Mouse (Mus musculus): ENCODE measurements around the gene Msgn1. TPM values are rescaled to one million over a fixed set of nuclear protein-coding genes. Genes with fewer than 3 reads are reported as not detected.
A peak's percentile ranks its signal among the peaks of the same experiment; 100 is the strongest.

Gene Msgn1
- total and polyA plus RNA-seq, 3 experiments, result not detected

- H3K36me3 ChIP-seq (replicated peaks in 1 of 2; ENCODE audit: control insufficient read depth in 1 of 2, insufficient read depth in 1 of 2, low read length in 1 of 2), result no peaks in the 10 kb centered on the region
These were observed 13.8 kb upstream of the Msgn1 start for GRCm38 (mm10) chr12:11222566-11222965.

GRCm38 (mm10) chr12:11221524-11222330, 13.0 kb upstream of the Msgn1 start:
- Histone ChIP-seq H3K4me1 (ENCODE audit: control insufficient read depth in 1 of 2, insufficient read depth in 2 of 2) (peaks cover 0 to 45% of the 10 kb centered on the region in 2 experiments; a peak in 2 of 4 replicates), H3K4me2 (ENCODE audit: insufficient read depth, low read depth, poor library complexity, severe bottlenecking) (no peak overlapping the region), H3K27ac (ENCODE audit: insufficient read depth, low read depth) (no peak overlapping the region), H3K79me2 (replicated peaks; ENCODE audit: control insufficient read depth, extremely low read depth, insufficient read depth, poor library complexity, severe bottlenecking) (no peaks in the 10 kb centered on the region), H3K36me3 (replicated peaks in 1 of 2; ENCODE audit: control insufficient read depth in 1 of 2, insufficient read depth in 1 of 2, low read length in 1 of 2) (no peaks in the 10 kb centered on the region), H3K4me3 (replicated peaks in 1 of 3; ENCODE audit: low read depth in 2 of 3, low read length in 2 of 3, poor library complexity in 1 of 3) (no peak overlapping the region), H3K9me3 (replicated peaks; ENCODE audit: low read length) (no peaks in the 10 kb centered on the region), H3K9ac (ENCODE audit: insufficient read depth, low read depth) (no peak overlapping the region), H3K27me3 (replicated peaks) (no peaks in the 10 kb centered on the region)
- dilution Hi-C loops (cut with MboI; ENCODE audit: extremely low pct_ligation_motif_present, extremely low pct_unique_long_range_greater_than_20kb, low sequenced_read_pairs), result no loop called here
- DNase-seq (ENCODE audit: extremely low read depth), result no peak
- in situ Hi-C loops (cut with MboI; ENCODE audit: low pct_ligation_motif_present, low pct_unique_long_range_greater_than_20kb, low sequenced_read_pairs), result no loop called here
- no peak for TF ChIP-seq IRF4 (IDR thresholded peaks at IDR 0.05; ENCODE audit: low read depth, low read length)
- TF ChIP-seq CHD1 (IDR thresholded peaks at IDR 0.05; ENCODE audit: low read depth, low read length), result no peak
- no peak for TF ChIP-seq MAZ (IDR thresholded peaks at IDR 0.05; ENCODE audit: low read depth, low read length)
- no peak for TF ChIP-seq USF2 (conservative IDR thresholded peaks at IDR 0.05; ENCODE audit: low read depth, low read length)
- TF ChIP-seq ZNF384 (IDR thresholded peaks at IDR 0.05; ENCODE audit: low read depth, low read length), result no peak
- no peak for TF ChIP-seq HCFC1 (IDR thresholded peaks at IDR 0.05; ENCODE audit: low read depth, low read length)
- TF ChIP-seq NRF1 (IDR thresholded peaks at IDR 0.05; ENCODE audit: low read depth, low read length), result no peak
- TF ChIP-seq MEF2A (IDR thresholded peaks at IDR 0.05; ENCODE audit: borderline replicate concordance, low read depth, low read length), result no peak
- TF ChIP-seq E2F4 (IDR thresholded peaks at IDR 0.05; ENCODE audit: insufficient replicate concordance, low read depth, low read length), result no peak
- no peak for TF ChIP-seq MAX (IDR thresholded peaks at IDR 0.05; ENCODE audit: low read length)
- TF ChIP-seq GABPA (IDR thresholded peaks at IDR 0.05; ENCODE audit: insufficient replicate concordance, low read depth, low read length), result no peak
- TF ChIP-seq POLR2A (IDR thresholded peaks at IDR 0.05; ENCODE audit: low read depth, low read length), result no peak
- TF ChIP-seq KAT2A (IDR thresholded peaks at IDR 0.05; ENCODE audit: insufficient replicate concordance, low read length), result no peak
- no peak for TF ChIP-seq JUN (IDR thresholded peaks at IDR 0.05; ENCODE audit: insufficient read depth, low read depth, low read length)
- TF ChIP-seq JUND (conservative IDR thresholded peaks at IDR 0.05; ENCODE audit: low read depth, low read length), result no peak
- no peak for TF ChIP-seq BHLHE40 (IDR thresholded peaks at IDR 0.05; ENCODE audit: low read depth, low read length)

More at GRCm38 (mm10) chr12:11222566-11222965, 13.8 kb upstream of the Msgn1 start:
- TF ChIP-seq POLR2AphosphoS2 (IDR thresholded peaks at IDR 0.05; ENCODE audit: low read depth, low read length) (no peak), CTCF (conservative IDR thresholded peaks at IDR 0.05 in 1 of 2, IDR thresholded peaks at IDR 0.05 in 1 of 2; ENCODE audit: low read depth in 2 of 2, low read length in 2 of 2) (no peak), UBTF (IDR thresholded peaks at IDR 0.05; ENCODE audit: low read depth, low read length) (no peak), GABPA (IDR thresholded peaks at IDR 0.05; ENCODE audit: insufficient replicate concordance, low read depth, low read length) (no peak), TBP (conservative IDR thresholded peaks at IDR 0.05; ENCODE audit: low read depth, low read length) (no peak), CHD1 (IDR thresholded peaks at IDR 0.05; ENCODE audit: low read depth, low read length) (no peak), IRF4 (IDR thresholded peaks at IDR 0.05; ENCODE audit: low read depth, low read length) (no peak), NRF1 (IDR thresholded peaks at IDR 0.05; ENCODE audit: low read depth, low read length) (no peak), NELFE (IDR thresholded peaks at IDR 0.05; ENCODE audit: low read depth, low read length) (no peak), TCF12 (IDR thresholded peaks at IDR 0.05; ENCODE audit: low read depth, low read length) (no peak)
- Histone ChIP-seq H3K27ac (ENCODE audit: insufficient read depth, low read depth) (no peak overlapping the region), H3K4me2 (ENCODE audit: insufficient read depth, low read depth, poor library complexity, severe bottlenecking) (no peak overlapping the region), H3K27me3 (replicated peaks) (no peaks in the 10 kb centered on the region), H3K4me1 (ENCODE audit: control insufficient read depth in 1 of 2, insufficient read depth in 2 of 2) (peaks cover 0 to 38% of the 10 kb centered on the region in 2 experiments; a peak in 2 of 4 replicates), H3K4me3 (replicated peaks in 1 of 3; ENCODE audit: low read depth in 2 of 3, low read length in 2 of 3, poor library complexity in 1 of 3) (no peak overlapping the region), H3K9ac (ENCODE audit: insufficient read depth, low read depth) (no peak overlapping the region), H3K79me2 (replicated peaks; ENCODE audit: control insufficient read depth, extremely low read depth, insufficient read depth, poor library complexity, severe bottlenecking) (no peaks in the 10 kb centered on the region), H3K9me3 (replicated peaks; ENCODE audit: low read length) (no peaks in the 10 kb centered on the region)
- peak; percentile 61 for DNase-seq (ENCODE audit: extremely low read depth)
- dilution Hi-C loops (cut with MboI; ENCODE audit: extremely low pct_ligation_motif_present, extremely low pct_unique_long_range_greater_than_20kb, low sequenced_read_pairs) (no loop called here), in situ Hi-C loops (cut with MboI; ENCODE audit: low pct_ligation_motif_present, low pct_unique_long_range_greater_than_20kb, low sequenced_read_pairs) (no loop called here)
